In the genomic region with DNA sequence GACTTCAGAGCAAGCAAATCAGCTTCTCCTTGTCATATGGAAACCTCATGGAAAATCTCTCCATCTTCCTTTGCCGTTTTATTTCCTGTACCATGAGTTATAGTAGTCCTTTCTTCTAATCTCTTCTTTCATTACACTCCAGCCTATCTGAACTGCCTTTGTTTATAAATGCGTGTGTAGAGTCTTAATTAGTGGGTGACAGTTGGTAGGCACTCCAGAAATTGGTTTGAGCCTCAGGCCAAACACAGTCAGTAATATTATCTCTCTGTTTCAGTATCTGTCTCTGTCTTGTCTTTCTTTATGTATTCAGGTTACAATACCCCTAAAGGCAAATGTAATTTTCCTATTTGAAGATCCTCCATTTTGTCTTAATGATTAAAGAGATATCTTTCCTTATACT, we compare ENCODE assay signal across 19 mouse cellular contexts.
DNase-seq lines count a peak whose midpoint lies in the region; ATAC-seq lines count a peak whose summit lies in the region.
"Had no signal": no experiment of that assay in that cellular context is flagged by ENCODE, and none has a peak within 500 bp of the region (broad histone marks: within the 10 kb centered on the region; RNA-seq: fewer than 3 reads in every experiment).

No protein-coding gene starts in this region.

- no peak overlapping the region for H3K4me3 ChIP-seq in forebrain, embryonic 14.5 days (ENCODE audit: low read depth, low read length)
- no peak overlapping the region for H3K4me3 ChIP-seq in forebrain, embryonic 12.5 days (replicated peaks)
- no peak overlapping the region for H3K4me3 ChIP-seq in midbrain, embryonic 14.5 days (replicated peaks; ENCODE audit: low read depth, low read length)
- no peak overlapping the region for H3K4me3 ChIP-seq in midbrain, embryonic 11.5 days (ENCODE audit: low read depth, low read length)
- H3K4me3 ChIP-seq in midbrain, embryonic 16.5 days (ENCODE audit: low read depth, low read length) = no peak overlapping the region
- H3K4me3 ChIP-seq: embryonic facial prominence, embryonic 15.5 days; erythroblast, embryonic 14.5 days; forebrain, embryonic 10.5 days; heart, embryonic 10.5 days; hindbrain, embryonic 13.5 days had no signal

- no peak overlapping the region for H3K4me2 ChIP-seq in forebrain, embryonic 14.5 days (ENCODE audit: low read length)
- no peak overlapping the region for H3K4me2 ChIP-seq in forebrain, embryonic 12.5 days
- no peak overlapping the region for H3K4me2 ChIP-seq in midbrain, embryonic 14.5 days (ENCODE audit: low read length)
- H3K4me2 ChIP-seq in midbrain, embryonic 11.5 days = no peak overlapping the region
- H3K4me2 ChIP-seq in midbrain, embryonic 16.5 days (ENCODE audit: low read length) = no peak overlapping the region
- H3K4me2 ChIP-seq: embryonic facial prominence, embryonic 15.5 days; hindbrain, embryonic 13.5 days had no signal

- peaks cover 10% of the 10 kb centered on the region; the same call in 1 of the 2 replicates for H3K4me1 ChIP-seq in forebrain, embryonic 14.5 days (ENCODE audit: control insufficient read depth, insufficient read depth, low read length)
- H3K4me1 ChIP-seq in forebrain, embryonic 12.5 days = 0 out of 2 replicates have a peak, but pooled peaks cover 3% of the 10 kb centered on the region
- no peaks in the 10 kb centered on the region for H3K4me1 ChIP-seq in midbrain, embryonic 14.5 days (ENCODE audit: control insufficient read depth, insufficient read depth, low read length)
- no peaks in the 10 kb centered on the region; the same call in 1 of the 2 replicates for H3K4me1 ChIP-seq in midbrain, embryonic 11.5 days (ENCODE audit: control insufficient read depth, insufficient read depth, low read length)
- no peaks in the 10 kb centered on the region for H3K4me1 ChIP-seq in midbrain, embryonic 16.5 days (ENCODE audit: control insufficient read depth, insufficient read depth, low read length)
- H3K4me1 ChIP-seq: embryonic facial prominence, embryonic 15.5 days; heart, embryonic 10.5 days; hindbrain, embryonic 13.5 days had no signal

- H3K9me3 ChIP-seq in forebrain, embryonic 14.5 days (replicated peaks; ENCODE audit: control insufficient read depth, low read length) = no peaks in the 10 kb centered on the region
- no peaks in the 10 kb centered on the region for H3K9me3 ChIP-seq in forebrain, embryonic 12.5 days
- H3K9me3 ChIP-seq in midbrain, embryonic 14.5 days (ENCODE audit: control insufficient read depth, low read length) = no peaks in the 10 kb centered on the region
- H3K9me3 ChIP-seq in midbrain, embryonic 11.5 days (ENCODE audit: control insufficient read depth, low read length) = no peaks in the 10 kb centered on the region
- H3K9me3 ChIP-seq in midbrain, embryonic 16.5 days (replicated peaks; ENCODE audit: control insufficient read depth, low read length, poor library complexity, severe bottlenecking) = no peaks in the 10 kb centered on the region
- H3K9me3 ChIP-seq: embryonic facial prominence, embryonic 15.5 days; forebrain, embryonic 10.5 days; heart, embryonic 10.5 days; hindbrain, embryonic 13.5 days had no signal

- ATAC-seq in forebrain, embryonic 14.5 days = peak; percentile 58; the same call in 1 of the 2 replicates
- no peak; the same call in 1 of the 2 replicates for ATAC-seq in forebrain, embryonic 12.5 days (ENCODE audit: low FRiP score)
- ATAC-seq in midbrain, embryonic 14.5 days (ENCODE audit: low FRiP score, low TSS enrichment) = no peak; the same call in 1 of the 2 replicates
- no peak for ATAC-seq in midbrain, embryonic 11.5 days (ENCODE audit: low FRiP score)
- ATAC-seq in midbrain, embryonic 16.5 days = peak; percentile 39; the same call in 1 of the 2 replicates

- DNase-seq in forebrain, embryonic 14.5 days (ENCODE audit: low spot score) = peak; percentile 10
- peak; percentile 32 for DNase-seq in midbrain, embryonic 14.5 days
- DNase-seq in midbrain, embryonic 11.5 days (ENCODE audit: low spot score, missing footprints) = no peak
- DNase-seq in brain, adult 2 months (ENCODE audit: low read depth, low spot score) = peak; percentile 2
- DNase-seq in frontal cortex, postnatal 25 days (ENCODE audit: low spot score in 2 of 2) = no peak
- DNase-seq: adrenal gland, postnatal 10 days; cerebellum, postnatal 14 days; embryo, embryonic 11 days; gastrocnemius, postnatal 10 days; heart, adult 18-20 months; heart, postnatal 10 days; heart, postnatal 4 days had no signal

- no peak overlapping the region for H3K27ac ChIP-seq in forebrain, embryonic 14.5 days (ENCODE audit: low read depth, low read length)
- H3K27ac ChIP-seq in forebrain, embryonic 12.5 days = no peak overlapping the region
- no peak overlapping the region for H3K27ac ChIP-seq in midbrain, embryonic 14.5 days (replicated peaks; ENCODE audit: low read depth, low read length)
- H3K27ac ChIP-seq in midbrain, embryonic 11.5 days (ENCODE audit: low read depth, low read length) = no peak overlapping the region
- H3K27ac ChIP-seq in midbrain, embryonic 16.5 days (ENCODE audit: low read length) = no peak overlapping the region
- H3K27ac ChIP-seq: embryonic facial prominence, embryonic 15.5 days; forebrain, embryonic 10.5 days; heart, embryonic 10.5 days; hindbrain, embryonic 13.5 days had no signal

- 15% methylated on average over 2 of the region's 2 CpGs for WGBS in forebrain, embryonic 14.5 days
- 23% methylated on average over 2 of the region's 2 CpGs for WGBS in forebrain, embryonic 12.5 days
- 38% methylated on average over 2 of the region's 2 CpGs for WGBS in midbrain, embryonic 14.5 days
- 64% methylated on average over 2 of the region's 2 CpGs for WGBS in midbrain, embryonic 11.5 days
- WGBS in midbrain, embryonic 16.5 days = 33% methylated on average over 2 of the region's 2 CpGs

- H3K27me3 ChIP-seq in forebrain, embryonic 14.5 days (replicated peaks; ENCODE audit: control insufficient read depth, insufficient read depth, low read length) = no peaks in the 10 kb centered on the region
- no peaks in the 10 kb centered on the region for H3K27me3 ChIP-seq in forebrain, embryonic 12.5 days
- H3K27me3 ChIP-seq in midbrain, embryonic 14.5 days (ENCODE audit: control insufficient read depth, insufficient read depth, low read length) = no peaks in the 10 kb centered on the region
- no peaks in the 10 kb centered on the region for H3K27me3 ChIP-seq in midbrain, embryonic 11.5 days (ENCODE audit: control insufficient read depth, insufficient read depth, low read length)
- no peaks in the 10 kb centered on the region for H3K27me3 ChIP-seq in midbrain, embryonic 16.5 days (ENCODE audit: control insufficient read depth, insufficient read depth, low read depth, low read length)
- H3K27me3 ChIP-seq: embryonic facial prominence, embryonic 15.5 days; hindbrain, embryonic 13.5 days had no signal

- H3K36me3 ChIP-seq in forebrain, embryonic 14.5 days (ENCODE audit: control insufficient read depth, insufficient read depth, low read length) = no peaks in the 10 kb centered on the region
- no peaks in the 10 kb centered on the region for H3K36me3 ChIP-seq in forebrain, embryonic 12.5 days (replicated peaks)
- no peaks in the 10 kb centered on the region for H3K36me3 ChIP-seq in midbrain, embryonic 14.5 days (ENCODE audit: control insufficient read depth, insufficient read depth, low read length)
- H3K36me3 ChIP-seq in midbrain, embryonic 11.5 days (ENCODE audit: control insufficient read depth, insufficient read depth, low read length) = no peaks in the 10 kb centered on the region
- no peaks in the 10 kb centered on the region for H3K36me3 ChIP-seq in midbrain, embryonic 16.5 days (ENCODE audit: control insufficient read depth, insufficient read depth, low read length)
- H3K36me3 ChIP-seq: embryonic facial prominence, embryonic 15.5 days; forebrain, embryonic 10.5 days; heart, embryonic 10.5 days; hindbrain, embryonic 13.5 days had no signal

- H3K9ac ChIP-seq in forebrain, embryonic 14.5 days (ENCODE audit: low read length) = no peak overlapping the region
- H3K9ac ChIP-seq in forebrain, embryonic 12.5 days = no peak overlapping the region
- no peak overlapping the region for H3K9ac ChIP-seq in midbrain, embryonic 14.5 days (replicated peaks; ENCODE audit: low read length)
- H3K9ac ChIP-seq in midbrain, embryonic 11.5 days (ENCODE audit: low read length) = no peak overlapping the region
- no peak overlapping the region for H3K9ac ChIP-seq in midbrain, embryonic 16.5 days (ENCODE audit: low read depth, low read length)
- H3K9ac ChIP-seq: embryonic facial prominence, embryonic 15.5 days; hindbrain, embryonic 13.5 days had no signal

Comparison
In these comparisons a context has a peak if more than half of its experiments do, and no peak if none do; other contexts are left out.
1. ATAC-seq: peak in forebrain, embryonic 14.5 days (single experiment) and midbrain, embryonic 16.5 days (single experiment); none in forebrain, embryonic 12.5 days (single experiment), midbrain, embryonic 14.5 days (single experiment) and midbrain, embryonic 11.5 days (single experiment).
2. DNase-seq: peak in forebrain, embryonic 14.5 days (single experiment), midbrain, embryonic 14.5 days (single experiment) and brain, adult 2 months (single experiment); none in midbrain, embryonic 11.5 days (single experiment) and frontal cortex, postnatal 25 days (0 of 2).